Mouse (Mus musculus) MEL (cell line): Measurements from ENCODE around the gene Tas2r129. TPM values are rescaled to one million over a fixed set of nuclear protein-coding genes. Genes with fewer than 3 reads are reported as not detected.

Source experiments
- DNase-seq: peaks from one replicate; pipeline ENCODE4 v3.0.0; 2011; ENCODE audit warnings: low read depth, low spot score
- H3K27ac ChIP-seq: 2 replicates; pipeline ENCODE4 v1.5.1; 2012; ENCODE audit warnings: low read depth, mild to moderate bottlenecking, control low read depth, low read length, moderate library complexity; ENCODE audit not compliant: control insufficient read depth
- H3K27me3 ChIP-seq, 2 experiments: fragments of 150-350 bp in 1 of 2; sonication (generic) in 1 of 2; 2 replicates each; pipeline ENCODE4 v1.6.1; 2012; ENCODE audit warnings: low read length in 2 of 2, mild to moderate bottlenecking in 2 of 2, improper control_type of control experiment in 1 of 2, moderate library complexity in 1 of 2; ENCODE audit not compliant: insufficient read depth in 2 of 2, control insufficient read depth in 1 of 2
- H3K36me3 ChIP-seq, 2 experiments: 2 replicates each; pipeline ENCODE4 v1.6.1; 2012 to 2014; ENCODE audit warnings: low read length in 2 of 2, improper control_type of control experiment in 1 of 2, inconsistent platforms in 1 of 2, mild to moderate bottlenecking in 1 of 2; ENCODE audit not compliant: insufficient read depth in 2 of 2, control insufficient read depth in 1 of 2
- H3K4me1 ChIP-seq, 2 experiments: fragments of 150-350 bp in 1 of 2; sonication (generic) in 1 of 2; 2 replicates each; pipeline ENCODE4 v1.6.1; 2012; ENCODE audit warnings: low read length in 2 of 2, improper control_type of control experiment in 1 of 2, mild to moderate bottlenecking in 1 of 2; ENCODE audit not compliant: insufficient read depth in 2 of 2, control insufficient read depth in 1 of 2
- H3K4me3 ChIP-seq, 2 experiments: fragments of 150-350 bp in 1 of 2; sonication (generic) in 1 of 2; 2 replicates each; pipeline ENCODE4 v1.5.1; 2012; ENCODE audit warnings: low read depth in 2 of 2, low read length in 2 of 2, mild to moderate bottlenecking in 2 of 2, moderate library complexity in 2 of 2, control low read depth in 1 of 2, improper control_type of control experiment in 1 of 2; ENCODE audit not compliant: control insufficient read depth in 1 of 2, insufficient read depth in 1 of 2
- H3K79me2 ChIP-seq: 2 replicates; pipeline ENCODE4 v1.6.1; 2012; ENCODE audit warnings: mild to moderate bottlenecking, low read length, moderate library complexity; ENCODE audit not compliant: control insufficient read depth, poor library complexity, insufficient read depth
- H3K9ac ChIP-seq: 2 replicates; pipeline ENCODE4 v1.6.1; 2012; ENCODE audit warnings: low read depth, mild to moderate bottlenecking, control low read depth, low read length, moderate library complexity; ENCODE audit not compliant: control insufficient read depth, poor library complexity, severe bottlenecking
- H3K9me3 ChIP-seq: fragments of 150-350 bp; sonication (generic); replicated peaks from 2 replicates; pipeline ENCODE4 v1.6.1; 2012; ENCODE audit warnings: mild to moderate bottlenecking, low read length, improper control_type of control experiment, moderate library complexity; ENCODE audit not compliant: insufficient read depth
- BHLHE40 ChIP-seq: IDR thresholded peaks from 2 replicates; pipeline ENCODE4 v1.6.1; 2012; ENCODE audit warnings: low read depth, mild to moderate bottlenecking, inconsistent platforms, low read length, improper control_type of control experiment, borderline replicate concordance
- CHD1 ChIP-seq: IDR thresholded peaks from 2 replicates; pipeline ENCODE4 v1.6.1; 2012; ENCODE audit warnings: low read depth, mild to moderate bottlenecking, inconsistent platforms, low read length, improper control_type of control experiment
- CHD2 ChIP-seq: IDR thresholded peaks from 2 replicates; pipeline ENCODE4 v1.6.1; 2011; ENCODE audit warnings: low read length, improper control_type of control experiment
- CTCF ChIP-seq, 3 experiments: IDR thresholded peaks in 2 of 3; conservative IDR thresholded peaks in 1 of 3; 2 replicates each; pipeline ENCODE4 v1.5.1; 2011 to 2012; ENCODE audit warnings: low read length in 3 of 3, low read depth in 2 of 3, mild to moderate bottlenecking in 2 of 3, improper control_type of control experiment in 1 of 3, inconsistent platforms in 1 of 3, mixed read lengths in 1 of 3, moderate library complexity in 1 of 3; ENCODE audit not compliant: control insufficient read depth in 1 of 3, insufficient read depth in 1 of 3, poor library complexity in 1 of 3, severe bottlenecking in 1 of 3
- E2F4 ChIP-seq: IDR thresholded peaks from 2 replicates; pipeline ENCODE4 v1.6.1; 2011; ENCODE audit warnings: low read depth, low read length, improper control_type of control experiment, borderline replicate concordance
- ELF1 ChIP-seq: IDR thresholded peaks from 2 replicates; pipeline ENCODE4 v1.6.1; 2014; ENCODE audit warnings: low read depth, mild to moderate bottlenecking, inconsistent platforms, low read length, improper control_type of control experiment, moderate library complexity
- EP300 ChIP-seq, 2 experiments: IDR thresholded peaks; 2 replicates each; pipeline ENCODE4 v1.6.1; 2011; ENCODE audit warnings: improper control_type of control experiment in 2 of 2, low read length in 2 of 2, low read depth in 1 of 2, mild to moderate bottlenecking in 1 of 2
- GATA1 ChIP-seq: IDR thresholded peaks from 2 replicates; pipeline ENCODE4 v1.6.1; 2011; ENCODE audit warnings: low read depth, low read length, improper control_type of control experiment
- HCFC1 ChIP-seq: IDR thresholded peaks from 2 replicates; pipeline ENCODE4 v1.6.1; 2012; ENCODE audit warnings: low read depth, mild to moderate bottlenecking, inconsistent platforms, low read length, improper control_type of control experiment, moderate library complexity
- MAFK ChIP-seq: IDR thresholded peaks from 2 replicates; pipeline ENCODE4 v1.6.1; 2011; ENCODE audit warnings: low read depth, mild to moderate bottlenecking, low read length, improper control_type of control experiment, borderline replicate concordance
- MAX ChIP-seq: IDR thresholded peaks from 2 replicates; pipeline ENCODE4 v1.6.1; 2011; ENCODE audit warnings: low read length, improper control_type of control experiment
- MAZ ChIP-seq: IDR thresholded peaks from 2 replicates; pipeline ENCODE4 v1.6.1; 2012; ENCODE audit warnings: low read depth, mild to moderate bottlenecking, inconsistent platforms, low read length, improper control_type of control experiment
- MXI1 ChIP-seq: IDR thresholded peaks from 2 replicates; pipeline ENCODE4 v1.6.1; 2011; ENCODE audit warnings: mild to moderate bottlenecking, low read depth, low read length, improper control_type of control experiment
- MYB ChIP-seq: IDR thresholded peaks from 2 replicates; pipeline ENCODE4 v1.6.1; 2011; ENCODE audit warnings: mild to moderate bottlenecking, low read depth, low read length, improper control_type of control experiment
- NELFE ChIP-seq: IDR thresholded peaks from 2 replicates; pipeline ENCODE4 v1.6.1; 2011; ENCODE audit warnings: low read depth, low read length, improper control_type of control experiment
- NRF1 ChIP-seq: IDR thresholded peaks from 2 replicates; pipeline ENCODE4 v1.6.1; 2014; ENCODE audit warnings: low read depth, mild to moderate bottlenecking, inconsistent platforms, low read length, improper control_type of control experiment, moderate library complexity; ENCODE audit not compliant: poor library complexity, insufficient read depth, severe bottlenecking
- POLR2AphosphoS2 ChIP-seq: IDR thresholded peaks from 2 replicates; pipeline ENCODE4 v1.6.1; 2011; ENCODE audit warnings: low read length, improper control_type of control experiment
- POLR2AphosphoS5 ChIP-seq: IDR thresholded peaks from 2 replicates; pipeline ENCODE4 v1.6.1; 2012; ENCODE audit warnings: low read depth, borderline replicate concordance, mild to moderate bottlenecking, inconsistent platforms, low read length, moderate library complexity, mixed read lengths
- RAD21 ChIP-seq: IDR thresholded peaks from 2 replicates; pipeline ENCODE4 v1.6.1; 2011; ENCODE audit warnings: mild to moderate bottlenecking, low read depth, low read length, improper control_type of control experiment
- RCOR1 ChIP-seq: IDR thresholded peaks from 2 replicates; pipeline ENCODE4 v1.6.1; 2012; ENCODE audit warnings: low read depth, mild to moderate bottlenecking, inconsistent platforms, low read length, improper control_type of control experiment
- SMC3 ChIP-seq: IDR thresholded peaks from 2 replicates; pipeline ENCODE4 v1.6.1; 2011; ENCODE audit warnings: low read depth, low read length, improper control_type of control experiment
- TAL1 ChIP-seq: IDR thresholded peaks from 2 replicates; pipeline ENCODE4 v1.6.1; 2012; ENCODE audit warnings: mild to moderate bottlenecking, inconsistent platforms, low read length, moderate library complexity, mixed read lengths
- UBTF ChIP-seq: IDR thresholded peaks from 2 replicates; pipeline ENCODE4 v1.6.1; 2012; ENCODE audit warnings: low read depth, mild to moderate bottlenecking, inconsistent platforms, low read length, improper control_type of control experiment, moderate library complexity, borderline replicate concordance; ENCODE audit not compliant: insufficient read depth
- USF1 ChIP-seq: IDR thresholded peaks from 2 replicates; pipeline ENCODE4 v1.6.1; 2014; ENCODE audit warnings: low read depth, mild to moderate bottlenecking, inconsistent platforms, low read length, improper control_type of control experiment, moderate library complexity
- ZKSCAN1 ChIP-seq: IDR thresholded peaks from 2 replicates; pipeline ENCODE4 v1.6.1; 2012; ENCODE audit warnings: low read depth, mild to moderate bottlenecking, inconsistent platforms, low read length, improper control_type of control experiment, moderate library complexity
- ZMIZ1 ChIP-seq: IDR thresholded peaks from 2 replicates; pipeline ENCODE4 v1.6.1; 2012; ENCODE audit warnings: low read depth, mild to moderate bottlenecking, inconsistent platforms, low read length, improper control_type of control experiment, moderate library complexity
- ZNF384 ChIP-seq: IDR thresholded peaks from 2 replicates; pipeline ENCODE4 v1.6.1; 2012; ENCODE audit warnings: low read depth, mild to moderate bottlenecking, inconsistent platforms, low read length, improper control_type of control experiment
- polyA plus RNA-seq, 2 experiments: library from polyadenylated mRNA; stranded (reverse) in 1 of 2; unstranded in 1 of 2; fragments of >175 nt in 1 of 2; fragments of >200 nt in 1 of 2; gene quantifications; 2 replicates each; pipeline versions ENCODE4 v1.2.1 to v1.2.4; 2012; ENCODE audit warnings: low replicate concordance in 2 of 2, low read depth in 1 of 2; ENCODE audit not compliant: insufficient read length in 2 of 2, insufficient read depth in 1 of 2, missing spikeins in 1 of 2
- total RNA-seq: library from RNA; depleted of rRNA; stranded (reverse); fragments of 300-350 nt; gene quantifications from 2 replicates; pipeline ENCODE4 v1.2.3, GENCODE M21; 2012

The Tas2r129 gene
- total and polyA plus RNA-seq, 3 experiments = not detected

GRCm38 (mm10) chr6:132957819-132958218, 6.9 kb downstream of the Tas2r129 start, which contains the start of gene Tas2r131:
TSS of gene Tas2r131 (minus strand) at chr6:132957919.
- Histone ChIP-seq H3K36me3 (no peaks in the 10 kb centered on the region), H3K4me3 (no peak within 1 kb of the TSS), H3K9ac (no peak within 1 kb of the TSS), H3K27me3 (no peaks in the 10 kb centered on the region), H3K9me3 (no peaks in the 10 kb centered on the region), H3K4me1 (no peaks in the 10 kb centered on the region), H3K27ac (no peak within 1 kb of the TSS), H3K79me2 (no peaks in the 10 kb centered on the region)
- no peak for TF ChIP-seq EP300 (IDR thresholded peaks at IDR 0.05; ENCODE audit: low read depth in 1 of 2, low read length in 2 of 2)
- TF ChIP-seq POLR2AphosphoS2 = no peak
- TF ChIP-seq MAX = no peak
- no peak for TF ChIP-seq BHLHE40
- TF ChIP-seq UBTF = no peak
- no peak for TF ChIP-seq TAL1
- no peak for TF ChIP-seq GATA1
- TF ChIP-seq RCOR1 = no peak
- no peak for TF ChIP-seq E2F4
- no peak for TF ChIP-seq CHD1
- TF ChIP-seq CHD2 = no peak
- no peak for DNase-seq

DNA sequence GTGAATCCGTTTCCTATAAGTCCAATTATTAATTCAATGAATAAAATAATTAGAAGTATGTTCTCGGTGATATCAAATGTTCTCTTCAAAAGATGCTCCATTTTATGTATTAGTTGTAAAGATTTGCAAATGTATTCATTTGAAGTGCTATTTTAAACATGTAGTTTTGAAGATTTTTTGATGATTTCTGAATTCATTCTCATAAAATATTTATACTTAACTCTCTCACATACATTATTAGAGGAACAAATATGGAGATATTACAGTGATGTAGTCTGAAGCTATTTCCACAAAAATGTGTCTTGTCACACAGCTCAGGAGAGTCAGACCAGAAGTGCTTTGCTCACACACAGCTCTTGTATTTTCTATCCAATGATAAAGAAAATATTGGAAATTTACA, 30.0 kb downstream of the Tas2r129 start, which contains the start of gene Tas2r109:
Gene Tas2r109 (minus strand): TSS at position 101 of the 400 bp plus-strand sequence.
- no peak within 1 kb of the TSS for H3K9ac ChIP-seq
- no peak within 1 kb of the TSS for H3K27ac ChIP-seq
- H3K9me3 ChIP-seq = no peaks in the 10 kb centered on the region
- no peaks in the 10 kb centered on the region for H3K79me2 ChIP-seq
- no peaks in the 10 kb centered on the region for H3K4me1 ChIP-seq
- no peaks in the 10 kb centered on the region for H3K36me3 ChIP-seq
- TF ChIP-seq ZMIZ1 (no peak), NELFE (no peak), ELF1 (no peak), MAFK (no peak), USF1 (no peak), EP300 (IDR thresholded peaks at IDR 0.05; ENCODE audit: low read depth in 1 of 2, low read length in 2 of 2) (no peak), POLR2AphosphoS5 (no peak), ZNF384 (no peak), NRF1 (no peak), MAZ (no peak), MYB (no peak), POLR2AphosphoS2 (no peak), RAD21 (no peak), MXI1 (no peak), HCFC1 (no peak), SMC3 (no peak), GATA1 (no peak), ZKSCAN1 (no peak), CTCF (IDR thresholded peaks at IDR 0.05 in 2 of 3, conservative IDR thresholded peaks at IDR 0.05 in 1 of 3; ENCODE audit: control insufficient read depth in 1 of 3, insufficient read depth in 1 of 3, low read depth in 2 of 3, low read length in 3 of 3, poor library complexity in 1 of 3, severe bottlenecking in 1 of 3) (no peak), CHD2 (no peak)
- no peaks in the 10 kb centered on the region for H3K27me3 ChIP-seq
- no peak within 1 kb of the TSS for H3K4me3 ChIP-seq
- DNase-seq = no peak
